ENCODE assay signal across 9 mouse cellular contexts in the genomic region with DNA sequence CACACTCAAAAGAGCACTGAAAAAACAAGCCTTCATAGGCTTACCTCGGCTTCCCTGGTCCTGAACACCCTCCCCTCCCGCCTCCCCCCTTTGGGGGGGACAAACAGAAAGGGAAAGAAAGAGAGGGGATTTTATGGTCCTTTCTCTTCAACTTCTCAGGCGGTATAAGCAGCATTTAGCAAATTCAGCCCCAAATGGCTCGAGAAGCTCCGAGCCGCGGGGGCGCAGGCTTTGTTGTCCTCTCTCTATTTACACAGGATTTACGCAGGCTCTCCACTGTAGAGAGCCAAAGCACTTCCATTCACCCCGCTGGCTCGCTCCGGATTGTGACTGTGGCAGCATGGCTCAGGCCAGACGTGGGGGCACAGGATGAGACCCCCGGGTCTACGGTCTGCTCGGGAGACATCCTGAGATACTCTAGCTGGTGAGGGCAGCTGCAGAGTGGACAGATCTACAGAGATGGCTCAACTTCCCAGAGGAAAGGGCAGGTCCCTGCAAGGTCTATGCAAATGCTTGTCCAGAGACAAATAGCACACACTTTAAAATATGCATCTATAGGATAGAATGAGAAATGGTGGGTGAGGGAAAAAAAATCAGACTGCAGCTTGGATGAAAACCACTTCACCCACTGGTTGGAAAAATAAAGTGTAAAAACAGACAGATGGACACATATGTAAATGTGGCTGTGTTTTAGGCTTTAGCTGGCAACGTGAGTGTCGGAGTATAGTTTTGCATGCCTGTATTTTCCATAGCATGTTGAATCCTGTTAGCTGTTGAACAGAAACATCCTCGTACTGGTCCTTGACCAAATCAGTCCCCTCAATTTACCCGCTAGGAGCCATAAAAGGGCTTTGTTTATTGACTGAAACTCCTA. TPM values are rescaled to one million over a fixed set of nuclear protein-coding genes. Genes with fewer than 3 reads are reported as not detected.
DNase-seq lines count a peak whose midpoint lies in the region; ATAC-seq and TF ChIP-seq lines count a peak whose summit lies in the region.
"Had no signal": no experiment of that assay in that cellular context is flagged by ENCODE, and none has a peak within 500 bp of the region (broad histone marks: within the 10 kb centered on the region; RNA-seq: fewer than 3 reads in every experiment).

No protein-coding gene starts in this region.

- WGBS in kidney, embryonic 16.5 days, result 24% methylated on average over 20 of the region's 20 CpGs
- WGBS in kidney, adult 2 months, result 35% methylated on average over 20 of the region's 20 CpGs
- WGBS in embryonic facial prominence, embryonic 15.5 days, result 34% methylated on average over 20 of the region's 20 CpGs
- 27% methylated on average over 20 of the region's 20 CpGs for WGBS in limb, embryonic 11.5 days
- 5% methylated on average over 20 of the region's 20 CpGs for WGBS in neural tube, embryonic 15.5 days

- TF ChIP-seq POLR2A in kidney, adult 2 months (IDR thresholded peaks at IDR 0.05; ENCODE audit: low read depth, low read length), result no peak

- H3K9ac ChIP-seq in kidney, embryonic 16.5 days (replicated peaks; ENCODE audit: low read length), result peak overlapping the region; percentile 31
- H3K9ac ChIP-seq in embryonic facial prominence, embryonic 15.5 days, result no peak overlapping the region
- no peak overlapping the region for H3K9ac ChIP-seq in limb, embryonic 11.5 days (ENCODE audit: low read length)
- peak overlapping the region; percentile 37; the same call in 1 of the 2 replicates for H3K9ac ChIP-seq in neural tube, embryonic 15.5 days (replicated peaks)

- H3K9me3 ChIP-seq in kidney, embryonic 16.5 days (ENCODE audit: low read length), result no peaks in the 10 kb centered on the region
- no peaks in the 10 kb centered on the region for H3K9me3 ChIP-seq in embryonic facial prominence, embryonic 15.5 days (replicated peaks)
- H3K9me3 ChIP-seq in limb, embryonic 11.5 days (ENCODE audit: control insufficient read depth, low read length), result no peaks in the 10 kb centered on the region
- H3K9me3 ChIP-seq in neural tube, embryonic 15.5 days (replicated peaks), result no peaks in the 10 kb centered on the region

- DNase-seq in kidney, adult 2 months, result no peak
- peak; percentile 32 for DNase-seq in limb, embryonic 11.5 days (ENCODE audit: low spot score)
- no peak for DNase-seq in adrenal gland, postnatal 25 days
- no peak for DNase-seq in cerebellum, adult 18-20 months

- peak overlapping the region; percentile 28 for H3K4me3 ChIP-seq in kidney, embryonic 16.5 days (ENCODE audit: low read length)
- no peak overlapping the region for H3K4me3 ChIP-seq in kidney, adult 2 months (ENCODE audit: insufficient read depth, low read depth, low read length)
- peak overlapping the region; percentile 24 for H3K4me3 ChIP-seq in embryonic facial prominence, embryonic 15.5 days (replicated peaks)
- peak overlapping the region; percentile 7; the same call in 1 of the 2 replicates for H3K4me3 ChIP-seq in limb, embryonic 11.5 days (ENCODE audit: low read depth, low read length)
- H3K4me3 ChIP-seq in neural tube, embryonic 15.5 days (replicated peaks), result peak overlapping the region; percentile 31

- H3K27me3 ChIP-seq in kidney, embryonic 16.5 days (ENCODE audit: insufficient read depth, low read length), result no peaks in the 10 kb centered on the region
- no peaks in the 10 kb centered on the region for H3K27me3 ChIP-seq in kidney, adult 2 months (replicated peaks; ENCODE audit: control insufficient read depth, insufficient read depth, low read length)
- no peaks in the 10 kb centered on the region for H3K27me3 ChIP-seq in embryonic facial prominence, embryonic 15.5 days
- H3K27me3 ChIP-seq in limb, embryonic 11.5 days (ENCODE audit: control insufficient read depth, insufficient read depth, low read length), result no peaks in the 10 kb centered on the region
- H3K27me3 ChIP-seq in neural tube, embryonic 15.5 days (replicated peaks), result no peaks in the 10 kb centered on the region

- H3K4me1 ChIP-seq in kidney, embryonic 16.5 days (ENCODE audit: insufficient read depth, low read length), result peaks cover 30% of the 10 kb centered on the region
- no peaks in the 10 kb centered on the region for H3K4me1 ChIP-seq in kidney, adult 2 months (ENCODE audit: control insufficient read depth, insufficient read depth, low read length)
- peaks cover 6% of the 10 kb centered on the region; the same call in 1 of the 2 replicates for H3K4me1 ChIP-seq in embryonic facial prominence, embryonic 15.5 days
- no peaks in the 10 kb centered on the region; the same call in 1 of the 2 replicates for H3K4me1 ChIP-seq in limb, embryonic 11.5 days (ENCODE audit: control insufficient read depth, insufficient read depth, low read length)
- peaks cover 20% of the 10 kb centered on the region for H3K4me1 ChIP-seq in neural tube, embryonic 15.5 days

- peak; percentile 62; the same call in 1 of the 2 replicates for ATAC-seq in kidney, embryonic 16.5 days (ENCODE audit: low FRiP score, low TSS enrichment)
- no peak for ATAC-seq in embryonic facial prominence, embryonic 15.5 days (ENCODE audit: insufficient number of reproducible peaks, low FRiP score, low TSS enrichment, low read depth)
- ATAC-seq in limb, embryonic 11.5 days (ENCODE audit: insufficient number of reproducible peaks, low FRiP score, low TSS enrichment, low read depth), result no peak
- peak; percentile 79 for ATAC-seq in neural tube, embryonic 15.5 days (ENCODE audit: low FRiP score)
- ATAC-seq in monocyte, adult 5-6 weeks (replicated peaks; ENCODE audit: insufficient number of reproducible peaks, low FRiP score, low TSS enrichment, poor library complexity, severe bottlenecking), result no peak

- H3K36me3 ChIP-seq in kidney, embryonic 16.5 days (ENCODE audit: insufficient read depth, low read length), result peaks cover 4% of the 10 kb centered on the region
- no peaks in the 10 kb centered on the region; the same call in 1 of the 2 replicates for H3K36me3 ChIP-seq in kidney, adult 2 months (ENCODE audit: control insufficient read depth, insufficient read depth, low read length)
- H3K36me3 ChIP-seq in embryonic facial prominence, embryonic 15.5 days, result no peaks in the 10 kb centered on the region
- no peaks in the 10 kb centered on the region for H3K36me3 ChIP-seq in limb, embryonic 11.5 days (ENCODE audit: control insufficient read depth, insufficient read depth, low read length)
- H3K36me3 ChIP-seq in neural tube, embryonic 15.5 days, result no peaks in the 10 kb centered on the region

- H3K4me2 ChIP-seq in kidney, embryonic 16.5 days (replicated peaks; ENCODE audit: low read depth, low read length), result peak overlapping the region; percentile 52
- peak overlapping the region; percentile 40 for H3K4me2 ChIP-seq in embryonic facial prominence, embryonic 15.5 days (replicated peaks)
- H3K4me2 ChIP-seq in limb, embryonic 11.5 days (ENCODE audit: low read depth, severe bottlenecking), result peak overlapping the region; percentile 28; the same call in 1 of the 2 replicates
- H3K4me2 ChIP-seq in neural tube, embryonic 15.5 days, result peak overlapping the region; percentile 57

- peak overlapping the region; percentile 7; the same call in 1 of the 2 replicates for H3K27ac ChIP-seq in kidney, embryonic 16.5 days (ENCODE audit: low read length)
- no peak overlapping the region for H3K27ac ChIP-seq in kidney, adult 2 months (ENCODE audit: insufficient read depth, low read depth, low read length)
- no peak overlapping the region for H3K27ac ChIP-seq in embryonic facial prominence, embryonic 15.5 days (replicated peaks)
- H3K27ac ChIP-seq in limb, embryonic 11.5 days (replicated peaks; ENCODE audit: low read depth, low read length), result no peak overlapping the region
- peak overlapping the region; percentile 29 for H3K27ac ChIP-seq in neural tube, embryonic 15.5 days (replicated peaks)

- TF ChIP-seq CTCF in kidney, adult 2 months (conservative IDR thresholded peaks at IDR 0.05; ENCODE audit: insufficient read depth, insufficient read length, low read depth, low read length), result no peak

RNA-seq across cellular contexts. Expression of a gene that starts 56.3 kb away (rescaled TPM):
- 72.6 and 90.3 TPM in 2 replicates for polyA plus RNA-seq in kidney, embryonic 16.5 days (2015; fragmentation: Nextera tagmentation; extraction: Ambion mirVana)
- 28.5 and 32.2 TPM in 2 replicates for polyA plus RNA-seq in kidney, adult 2 months (2012; rRNA removed)
- 33.4 and 36.4 TPM in 2 replicates for polyA plus RNA-seq in embryonic facial prominence, embryonic 15.5 days (2015; fragmentation: Nextera tagmentation; extraction: Ambion mirVana)
- polyA plus RNA-seq in limb, embryonic 11.5 days (2014; fragmentation: Nextera tagmentation; extraction: Ambion mirVana), result 51.4 and 53.9 TPM in 2 replicates
- polyA plus RNA-seq in neural tube, embryonic 15.5 days (2015; fragmentation: Nextera tagmentation; extraction: Ambion mirVana), result 74.4 and 95.5 TPM in 2 replicates
- total RNA-seq in adrenal gland, postnatal 25 days (2021), result 258 and 277 TPM in 2 replicates
- total RNA-seq in monocyte, adult 5-6 weeks (2017), result not detected in 3 replicates
- total RNA-seq: neutrophil, adult 5-6 weeks had no signal

Comparison
In these comparisons a context has a peak if more than half of its experiments do, and no peak if none do; other contexts are left out.
1. H3K27ac ChIP-seq: peak in kidney, embryonic 16.5 days (single experiment) and neural tube, embryonic 15.5 days (single experiment); none in kidney, adult 2 months (single experiment), embryonic facial prominence, embryonic 15.5 days (single experiment) and limb, embryonic 11.5 days (single experiment).
2. ATAC-seq: peak in kidney, embryonic 16.5 days (single experiment) and neural tube, embryonic 15.5 days (single experiment); none in embryonic facial prominence, embryonic 15.5 days (single experiment), limb, embryonic 11.5 days (single experiment) and monocyte, adult 5-6 weeks (single experiment).
3. H3K9ac ChIP-seq: peak in kidney, embryonic 16.5 days (single experiment) and neural tube, embryonic 15.5 days (single experiment); none in embryonic facial prominence, embryonic 15.5 days (single experiment) and limb, embryonic 11.5 days (single experiment).
4. Peak in every context shown above with its lines, with median percentiles within 50 percentile points of each other: H3K4me2 ChIP-seq.